Mouse (Mus musculus) cerebellum, adult 11 months (tissue): Measurements from ENCODE around the gene Igdcc3.
"Not testable (repeated sequence)": the region's sequence is repeated elsewhere in the genome, so short reads cannot be mapped to it uniquely, and the experiment has no call there.

ENCODE experiments used
- DNase-seq: peaks from one replicate; pipeline ENCODE4 v3.0.0; 2022

The Igdcc3 gene

GRCm38 (mm10) chr9:65207041-65207815 is 66.2 kb downstream of the Igdcc3 start:
- not testable (repeated sequence) for DNase-seq

GRCm38 (mm10) chr9:65208293-65209179 is 67.5 kb downstream of the Igdcc3 start:
- no peak for DNase-seq

DNA sequence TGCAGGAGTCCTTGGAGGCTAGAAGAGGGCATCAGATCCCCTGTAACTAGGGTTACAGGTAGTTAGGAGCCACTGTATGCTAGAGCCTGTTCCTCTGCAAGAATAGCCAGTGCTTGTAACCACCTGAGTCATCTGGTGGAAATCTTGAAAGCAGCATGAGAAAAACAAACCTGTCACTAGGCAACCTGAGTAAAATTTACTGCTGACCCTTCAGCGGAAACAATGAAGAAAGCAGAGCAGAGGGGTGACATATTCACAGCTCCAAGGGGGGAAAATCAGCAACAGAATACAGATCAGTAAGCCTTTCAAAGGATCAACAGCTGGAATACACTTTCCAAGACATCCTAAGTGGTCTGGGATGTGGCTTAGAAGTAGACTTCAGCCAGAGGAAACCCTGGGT is 70.6 kb downstream of the Igdcc3 start:
- no peak for DNase-seq

GRCm38 (mm10) chr9:65214425-65214777 is 73.4 kb downstream of the Igdcc3 start:
- DNase-seq, result no peak

DNA sequence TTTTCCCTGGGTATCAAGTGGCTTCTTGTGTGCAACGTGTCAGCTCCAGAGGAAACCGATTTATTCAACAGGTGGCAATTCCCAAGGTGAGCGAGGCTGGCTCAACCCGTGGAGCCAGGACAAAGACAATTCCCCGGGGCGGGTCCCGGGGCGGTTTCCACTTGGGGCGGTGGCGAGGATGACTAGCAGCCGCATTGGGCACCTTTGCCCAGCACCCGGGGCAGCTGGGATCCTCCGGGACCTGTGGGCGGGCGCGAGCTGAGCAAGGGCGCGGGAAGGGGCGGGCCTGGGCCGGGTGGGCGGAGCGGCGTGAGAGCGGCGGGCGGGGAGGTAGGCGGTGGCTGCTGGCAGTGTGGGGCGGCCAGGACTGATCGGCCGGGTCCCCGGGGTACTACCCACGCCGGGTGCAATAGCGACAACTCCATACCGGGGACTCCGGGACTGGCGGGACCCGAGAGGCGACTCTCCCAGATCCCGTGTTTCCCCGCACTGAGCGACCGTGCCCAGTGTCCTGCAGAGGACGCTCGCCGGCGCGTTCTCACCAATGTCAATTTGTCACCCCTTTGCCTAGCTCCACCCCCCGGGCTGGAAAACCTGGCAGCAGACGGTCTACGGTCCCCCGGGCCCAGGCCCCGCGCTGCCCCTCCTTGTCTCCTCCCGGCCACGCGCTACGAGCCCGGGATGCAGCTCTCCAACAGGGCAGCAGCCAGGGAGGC is 73.9 kb downstream of the Igdcc3 start:
- peak; percentile 85 for DNase-seq

DNA sequence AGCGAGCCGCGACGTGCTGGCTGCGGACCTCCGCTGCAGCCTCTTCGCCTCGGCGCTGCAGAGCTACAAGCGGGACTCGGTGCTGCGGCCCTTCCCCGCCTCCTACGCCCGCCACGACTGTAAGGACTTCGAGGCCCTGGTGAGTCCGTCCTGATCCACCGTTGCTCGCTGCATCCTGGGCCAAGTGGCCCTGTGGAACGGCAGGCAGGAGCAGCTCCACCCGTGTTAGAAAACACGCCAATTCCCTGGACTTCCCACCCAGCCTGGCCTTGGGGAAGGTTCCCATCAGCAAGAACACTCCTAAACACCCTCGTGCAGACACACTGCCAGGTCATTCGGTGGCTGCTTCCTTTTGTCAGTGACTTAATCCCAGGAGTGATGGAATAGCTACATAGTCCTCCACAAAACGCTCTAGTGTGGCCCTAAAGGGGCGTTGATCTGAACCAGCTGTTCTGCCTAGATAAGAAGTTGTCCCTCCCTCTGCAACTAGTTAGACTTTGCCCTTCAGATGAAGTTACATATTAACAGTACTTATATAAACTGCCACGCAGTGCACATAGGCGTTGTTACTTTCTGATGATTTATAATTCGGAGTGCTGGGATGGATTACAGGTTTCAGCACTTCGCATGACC is 74.6 kb downstream of the Igdcc3 start:
- no peak for DNase-seq

GRCm38 (mm10) chr9:65216972-65217371 is 76.0 kb downstream of the Igdcc3 start:
- no peak for DNase-seq

- DNase-seq, result no peak
Observed at GRCm38 (mm10) chr9:65217661-65218060, 76.7 kb downstream of the Igdcc3 start.

DNA sequence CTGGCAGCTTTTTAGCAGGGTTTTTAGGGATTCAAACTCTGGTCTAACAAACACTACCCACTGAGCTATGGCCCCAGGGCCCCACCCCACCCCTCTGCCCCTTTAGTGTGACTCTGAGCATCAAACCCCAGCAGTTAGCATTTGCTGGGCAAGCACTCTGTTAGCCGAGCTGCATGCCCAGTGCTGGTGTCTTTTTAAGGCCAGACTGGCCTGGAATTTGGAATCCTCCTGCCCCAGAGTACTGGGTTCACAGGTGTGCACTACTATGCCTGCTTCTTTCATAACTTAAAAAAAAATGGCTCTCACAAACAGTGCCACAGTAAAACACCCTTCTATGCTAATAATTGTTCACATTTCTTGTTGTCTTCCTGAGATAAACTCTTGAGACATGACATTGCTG is 77.9 kb downstream of the Igdcc3 start:
- no peak for DNase-seq

- DNase-seq, result not testable (repeated sequence)
Observed at GRCm38 (mm10) chr9:65220398-65220797, 79.4 kb downstream of the Igdcc3 start.

- DNase-seq, result no peak
Observed at GRCm38 (mm10) chr9:65223927-65224326, 82.9 kb downstream of the Igdcc3 start.

- no peak for DNase-seq
Observed at GRCm38 (mm10) chr9:65225795-65226194, 84.8 kb downstream of the Igdcc3 start.

GRCm38 (mm10) chr9:65230250-65230649 is 89.3 kb downstream of the Igdcc3 start:
- no peak for DNase-seq

GRCm38 (mm10) chr9:65231284-65231683 is 90.3 kb downstream of the Igdcc3 start:
- DNase-seq, result no peak

DNA sequence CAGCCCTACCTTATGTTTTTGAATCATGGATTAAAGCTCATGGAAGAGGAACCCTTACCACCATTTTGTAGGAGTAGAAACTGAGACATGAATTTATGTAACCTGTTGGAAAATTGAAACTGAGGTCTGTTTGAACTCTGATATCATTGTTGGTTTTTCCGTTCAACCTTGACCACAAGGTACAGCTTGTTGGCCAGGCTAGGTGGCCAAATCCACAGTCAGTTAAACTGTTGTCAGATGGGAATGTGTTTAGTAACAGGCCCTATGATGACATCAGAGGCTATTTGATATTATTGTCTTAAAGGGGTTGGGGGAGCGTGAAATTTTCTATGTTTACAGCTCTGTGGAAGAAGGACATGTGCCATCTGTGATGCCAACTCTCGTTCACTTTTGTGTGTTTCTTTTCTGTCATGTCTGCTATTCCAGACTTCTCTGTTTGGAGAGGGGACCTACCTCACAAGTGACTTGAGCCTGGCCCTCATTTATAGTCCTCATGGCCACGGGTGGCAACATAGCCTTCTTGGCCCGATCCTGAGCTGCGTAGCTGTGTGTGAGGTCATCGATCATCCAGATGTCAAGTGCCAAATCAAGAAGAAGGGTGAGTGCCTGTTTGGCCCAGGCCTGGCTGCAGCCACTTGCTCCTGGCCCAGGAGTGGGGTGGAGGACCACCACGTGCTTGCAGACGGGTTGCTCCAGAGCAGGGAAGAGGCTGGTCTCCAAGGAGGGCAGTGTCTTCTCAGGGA is 92.4 kb downstream of the Igdcc3 start:
- DNase-seq, result no peak

GRCm38 (mm10) chr9:65234734-65235133 is 93.7 kb downstream of the Igdcc3 start:
- DNase-seq, result no peak
